Mouse (Mus musculus): Measurements from ENCODE around the gene Rnaseh1. TPM values are rescaled to one million over a fixed set of nuclear protein-coding genes. Genes with fewer than 3 reads are reported as not detected.

Gene Rnaseh1
- polyA plus RNA-seq, 1 experiment = 5.0 TPM

- no peak for TF ChIP-seq POLR2A (IDR thresholded peaks at IDR 0.05; ENCODE audit: low read depth, low read length)
- no peak for TF ChIP-seq CTCF (IDR thresholded peaks at IDR 0.05; ENCODE audit: extremely low read depth, insufficient read length, insufficient replicate concordance, low read depth, low read length)
- Histone ChIP-seq H3K27ac (ENCODE audit: insufficient read depth, low read depth, low read length) (no peak overlapping the region), H3K36me3 (ENCODE audit: control insufficient read depth, insufficient read depth, low read length) (peaks cover 14% of the 10 kb centered on the region; the same call in 1 of the 2 replicates), H3K4me1 (ENCODE audit: control insufficient read depth, insufficient read depth, insufficient read length, low read length) (peaks cover 2% of the 10 kb centered on the region; the same call in 1 of the 2 replicates), H3K27me3 (ENCODE audit: control insufficient read depth, insufficient read depth, low read length) (no peaks in the 10 kb centered on the region), H3K4me3 (ENCODE audit: low read depth, low read length) (no peak overlapping the region)
- WGBS = 34% methylated on average over 8 of the region's 8 CpGs
Measured at GRCm38 (mm10) chr12:28686199-28686879, 36.9 kb downstream of the Rnaseh1 start.

- Histone ChIP-seq H3K4me1 (ENCODE audit: control insufficient read depth, insufficient read depth, insufficient read length, low read length) (peaks cover 2% of the 10 kb centered on the region; the same call in 1 of the 2 replicates), H3K36me3 (ENCODE audit: control insufficient read depth, insufficient read depth, low read length) (peaks cover 18% of the 10 kb centered on the region; the same call in 1 of the 2 replicates), H3K4me3 (ENCODE audit: low read depth, low read length) (no peak overlapping the region), H3K27ac (ENCODE audit: insufficient read depth, low read depth, low read length) (no peak overlapping the region), H3K27me3 (ENCODE audit: control insufficient read depth, insufficient read depth, low read length) (no peaks in the 10 kb centered on the region)
- TF ChIP-seq CTCF (IDR thresholded peaks at IDR 0.05; ENCODE audit: extremely low read depth, insufficient read length, insufficient replicate concordance, low read depth, low read length) (no peak), POLR2A (IDR thresholded peaks at IDR 0.05; ENCODE audit: low read depth, low read length) (no peak)
- 91% methylated on average over 6 of the region's 6 CpGs for WGBS
Measured at GRCm38 (mm10) chr12:28688996-28689395, 39.6 kb downstream of the Rnaseh1 start.

GRCm38 (mm10) chr12:28690730-28691129, 41.3 kb downstream of the Rnaseh1 start:
- no peak for TF ChIP-seq POLR2A (IDR thresholded peaks at IDR 0.05; ENCODE audit: low read depth, low read length)
- TF ChIP-seq CTCF (IDR thresholded peaks at IDR 0.05; ENCODE audit: extremely low read depth, insufficient read length, insufficient replicate concordance, low read depth, low read length) = no peak
- Histone ChIP-seq H3K27me3 (ENCODE audit: control insufficient read depth, insufficient read depth, low read length) (no peaks in the 10 kb centered on the region), H3K4me3 (ENCODE audit: low read depth, low read length) (no peak overlapping the region), H3K27ac (ENCODE audit: insufficient read depth, low read depth, low read length) (no peak overlapping the region), H3K36me3 (ENCODE audit: control insufficient read depth, insufficient read depth, low read length) (peaks cover 23% of the 10 kb centered on the region; the same call in 1 of the 2 replicates), H3K4me1 (ENCODE audit: control insufficient read depth, insufficient read depth, insufficient read length, low read length) (peaks cover 2% of the 10 kb centered on the region; the same call in 1 of the 2 replicates)
- 96% methylated on average over 7 of the region's 7 CpGs for WGBS

GRCm38 (mm10) chr12:28693738-28694137, 44.3 kb downstream of the Rnaseh1 start:
- Histone ChIP-seq H3K4me3 (ENCODE audit: low read depth, low read length) (no peak overlapping the region), H3K27me3 (ENCODE audit: control insufficient read depth, insufficient read depth, low read length) (no peaks in the 10 kb centered on the region), H3K4me1 (ENCODE audit: control insufficient read depth, insufficient read depth, insufficient read length, low read length) (peaks cover 10% of the 10 kb centered on the region), H3K27ac (ENCODE audit: insufficient read depth, low read depth, low read length) (no peak overlapping the region), H3K36me3 (ENCODE audit: control insufficient read depth, insufficient read depth, low read length) (peaks cover 26% of the 10 kb centered on the region; the same call in 1 of the 2 replicates)
- 64% methylated on average over 3 of the region's 3 CpGs for WGBS
- TF ChIP-seq CTCF (IDR thresholded peaks at IDR 0.05; ENCODE audit: extremely low read depth, insufficient read length, insufficient replicate concordance, low read depth, low read length) = no peak
- no peak for TF ChIP-seq POLR2A (IDR thresholded peaks at IDR 0.05; ENCODE audit: low read depth, low read length)

- no peaks in the 10 kb centered on the region for H3K27me3 ChIP-seq (ENCODE audit: control insufficient read depth, insufficient read depth, low read length)
- no peak overlapping the region for H3K4me3 ChIP-seq (ENCODE audit: low read depth, low read length)
- TF ChIP-seq POLR2A (IDR thresholded peaks at IDR 0.05; ENCODE audit: low read depth, low read length) (no peak), CTCF (IDR thresholded peaks at IDR 0.05; ENCODE audit: extremely low read depth, insufficient read length, insufficient replicate concordance, low read depth, low read length) (no peak)
- H3K36me3 ChIP-seq (ENCODE audit: control insufficient read depth, insufficient read depth, low read length) = peaks cover 24% of the 10 kb centered on the region; the same call in 1 of the 2 replicates
- H3K27ac ChIP-seq (ENCODE audit: insufficient read depth, low read depth, low read length) = no peak overlapping the region
- H3K4me1 ChIP-seq (ENCODE audit: control insufficient read depth, insufficient read depth, insufficient read length, low read length) = peaks cover 10% of the 10 kb centered on the region
- WGBS = 83% methylated on average over 2 of the region's 2 CpGs
Measured at GRCm38 (mm10) chr12:28694231-28694630, 44.8 kb downstream of the Rnaseh1 start.

GRCm38 (mm10) chr12:28694776-28695175, 45.4 kb downstream of the Rnaseh1 start:
- WGBS = 92% methylated on average over 7 of the region's 7 CpGs
- Histone ChIP-seq H3K4me3 (ENCODE audit: low read depth, low read length) (no peak overlapping the region), H3K27ac (ENCODE audit: insufficient read depth, low read depth, low read length) (no peak overlapping the region), H3K36me3 (ENCODE audit: control insufficient read depth, insufficient read depth, low read length) (peaks cover 20% of the 10 kb centered on the region; the same call in 1 of the 2 replicates), H3K4me1 (ENCODE audit: control insufficient read depth, insufficient read depth, insufficient read length, low read length) (peaks cover 10% of the 10 kb centered on the region), H3K27me3 (ENCODE audit: control insufficient read depth, insufficient read depth, low read length) (no peaks in the 10 kb centered on the region)
- TF ChIP-seq POLR2A (IDR thresholded peaks at IDR 0.05; ENCODE audit: low read depth, low read length) = no peak

GRCm38 (mm10) chr12:28697821-28698595, 48.6 kb downstream of the Rnaseh1 start:
- no peak for TF ChIP-seq POLR2A (IDR thresholded peaks at IDR 0.05; ENCODE audit: low read depth, low read length)
- no peak for TF ChIP-seq CTCF (IDR thresholded peaks at IDR 0.05; ENCODE audit: extremely low read depth, insufficient read length, insufficient replicate concordance, low read depth, low read length)
- WGBS = 32% methylated on average over 14 of the region's 14 CpGs
- Histone ChIP-seq H3K27me3 (ENCODE audit: control insufficient read depth, insufficient read depth, low read length) (no peaks in the 10 kb centered on the region), H3K4me1 (ENCODE audit: control insufficient read depth, insufficient read depth, insufficient read length, low read length) (peaks cover 12% of the 10 kb centered on the region), H3K4me3 (ENCODE audit: low read depth, low read length) (no peak overlapping the region), H3K36me3 (ENCODE audit: control insufficient read depth, insufficient read depth, low read length) (peaks cover 12% of the 10 kb centered on the region; the same call in 1 of the 2 replicates), H3K27ac (ENCODE audit: insufficient read depth, low read depth, low read length) (no peak overlapping the region)

Measured in small intestine, adult 2 months (tissue).